Mouse (Mus musculus) midbrain, postnatal 0 days (tissue): Measurements from ENCODE around the gene Kctd10. TPM values are rescaled to one million over a fixed set of nuclear protein-coding genes. Genes with fewer than 3 reads are reported as not detected.
A peak's percentile ranks its signal among the peaks of the same experiment; 100 is the strongest.

ENCODE experiments used
- ATAC-seq: fragments of 200-750 bp; cut with Nextera tagmentation; 2 replicates; pipeline ENCODE4 v1.8.0; 2017; ENCODE audit warnings: moderate number of reproducible peaks, mild to moderate bottlenecking, moderate TSS enrichment, moderate library complexity; ENCODE audit not compliant: low FRiP score
- DNase-seq: peaks from one replicate; pipeline ENCODE4 v3.0.0-alpha.2; 2015; ENCODE audit warnings: low spot score
- H3K27ac ChIP-seq: fragments of 300-500 bp; sonication (generic); 2 replicates; pipeline ENCODE4 v1.5.1; 2014; ENCODE audit warnings: low read depth, mild to moderate bottlenecking, low read length, mixed read lengths
- H3K27me3 ChIP-seq: fragments of 300-500 bp; sonication (generic); 2 replicates; pipeline ENCODE4 v1.6.1; 2014; ENCODE audit warnings: low read length, control low read depth, mixed read lengths; ENCODE audit not compliant: insufficient read depth
- H3K36me3 ChIP-seq: fragments of 300-500 bp; sonication (generic); 2 replicates; pipeline ENCODE4 v1.6.1; 2014; ENCODE audit warnings: low read length, control low read depth, mixed read lengths; ENCODE audit not compliant: insufficient read depth
- H3K4me1 ChIP-seq: fragments of 300-500 bp; sonication (generic); 2 replicates; pipeline ENCODE4 v1.6.1; 2014; ENCODE audit warnings: mild to moderate bottlenecking, control low read depth, antibody characterized with exemption, low read length, mixed read lengths; ENCODE audit not compliant: insufficient read depth
- H3K4me2 ChIP-seq: fragments of 300-500 bp; sonication (generic); 2 replicates; pipeline ENCODE4 v1.6.1; 2014; ENCODE audit warnings: low read depth, mild to moderate bottlenecking, low read length, mixed read lengths; ENCODE audit not compliant: poor library complexity, severe bottlenecking
- H3K4me3 ChIP-seq: fragments of 300-500 bp; sonication (generic); 2 replicates; pipeline ENCODE4 v1.5.1; 2014; ENCODE audit warnings: low read depth, mild to moderate bottlenecking, low read length, moderate library complexity
- H3K9ac ChIP-seq: fragments of 300-500 bp; sonication (generic); replicated peaks from 2 replicates; pipeline ENCODE4 v1.6.1; 2014; ENCODE audit warnings: mild to moderate bottlenecking, low read length, moderate library complexity, mixed read lengths; ENCODE audit not compliant: poor library complexity, severe bottlenecking
- H3K9me3 ChIP-seq: fragments of 300-500 bp; sonication (generic); 2 replicates; pipeline ENCODE4 v1.6.1; 2016; ENCODE audit warnings: low read length, control low read depth
- CTCF ChIP-seq: IDR thresholded peaks from 2 replicates; pipeline ENCODE4 v1.5.1; 2016; ENCODE audit warnings: antibody characterized with exemption, mild to moderate bottlenecking
- WGBS: fragments of 180-500 bp; shearing (Covaris S2); extraction: QIAGEN DNeasy Blood & Tissue Kit; methylation state at CpG from one replicate; pipeline ENCODE4 v1.1.7; 2014; 5-methylcytosine and 5-hydroxymethylcytosine counted together
- polyA plus RNA-seq: library from polyadenylated mRNA; unstranded; fragments of >200 nt; fragmentation: Nextera tagmentation; extraction: Ambion mirVana; gene quantifications from 2 replicates; pipeline ENCODE4 v1.2.1, GENCODE M21; 2015
- total RNA-seq: library from RNA; depleted of rRNA; stranded (reverse); fragments of >200 nt; gene quantifications from 2 replicates; pipeline ENCODE4 v1.2.3, GENCODE M21; 2014

The Kctd10 gene
- total and polyA plus RNA-seq, 2 experiments from 2014 or later: 54.5 to 65.1 TPM

DNA sequence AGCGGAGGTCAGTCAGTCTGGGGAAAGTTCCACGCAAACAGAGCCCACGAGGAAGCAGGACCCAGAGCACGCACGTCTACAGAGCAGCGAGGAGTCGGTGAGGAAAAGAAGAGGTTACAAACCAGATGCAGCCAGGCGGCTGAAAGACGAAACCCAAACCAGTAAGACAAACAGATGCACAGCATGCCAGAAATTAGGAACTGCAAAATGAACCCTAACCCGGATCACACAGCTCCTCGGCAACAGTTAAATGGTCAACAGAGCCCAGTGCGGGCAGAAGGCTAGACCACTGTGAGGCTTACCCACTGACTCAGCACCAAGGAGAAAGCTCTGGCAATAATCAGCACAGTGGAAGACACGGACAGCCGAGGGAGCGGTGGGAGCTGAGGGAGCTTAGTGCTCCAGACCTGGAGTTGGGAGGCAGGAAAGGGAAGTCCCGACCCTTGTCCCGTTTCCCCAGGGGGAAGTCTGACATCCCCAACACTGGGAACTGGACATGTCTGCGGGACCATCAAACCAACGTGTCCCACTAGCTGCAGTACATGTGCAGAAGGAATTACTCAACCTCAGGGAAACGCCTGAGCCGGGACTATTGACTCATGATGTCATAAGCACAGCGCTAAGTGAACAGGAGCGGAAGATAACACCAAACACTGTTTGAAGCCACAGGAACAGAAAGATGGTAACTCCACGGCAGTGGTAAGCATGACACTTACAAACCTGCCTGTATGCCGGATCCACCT is 8.4 kb downstream of the Kctd10 start:
- H3K4me1 ChIP-seq: no peaks in the 10 kb centered on the region
- no peak overlapping the region for H3K9ac ChIP-seq
- ATAC-seq (no peak), DNase-seq (no peak)
- WGBS: 78% methylated on average over 25 of the region's 25 CpGs
- H3K36me3 ChIP-seq: peaks cover 69% of the 10 kb centered on the region
- H3K9me3 ChIP-seq: no peaks in the 10 kb centered on the region
- no peak overlapping the region for H3K27ac ChIP-seq
- no peak overlapping the region for H3K4me2 ChIP-seq
- H3K4me3 ChIP-seq: no peak overlapping the region
- no peaks in the 10 kb centered on the region for H3K27me3 ChIP-seq
- TF ChIP-seq CTCF: no peak

GRCm38 (mm10) chr5:114371331-114371730 is 9.0 kb downstream of the Kctd10 start:
- no peak overlapping the region for H3K27ac ChIP-seq
- 79% methylated on average over 3 of the region's 3 CpGs for WGBS
- no peak for TF ChIP-seq CTCF
- H3K4me1 ChIP-seq: no peaks in the 10 kb centered on the region
- no peaks in the 10 kb centered on the region for H3K27me3 ChIP-seq
- H3K9ac ChIP-seq: no peak overlapping the region
- H3K4me3 ChIP-seq: no peak overlapping the region
- DNase-seq (no peak), ATAC-seq (no peak)
- no peak overlapping the region for H3K4me2 ChIP-seq
- peaks cover 74% of the 10 kb centered on the region for H3K36me3 ChIP-seq
- H3K9me3 ChIP-seq: no peaks in the 10 kb centered on the region

GRCm38 (mm10) chr5:114370371-114370776 is 9.9 kb downstream of the Kctd10 start:
- DNase-seq: peak; percentile 69
- no peak for ATAC-seq
- Histone ChIP-seq H3K27ac (peak overlapping the region; percentile 57; the same call in 1 of the 2 replicates), H3K9ac (no peak overlapping the region), H3K4me1 (no peaks in the 10 kb centered on the region), H3K4me3 (no peak overlapping the region), H3K4me2 (no peak overlapping the region), H3K27me3 (no peaks in the 10 kb centered on the region), H3K36me3 (peaks cover 78% of the 10 kb centered on the region), H3K9me3 (no peaks in the 10 kb centered on the region)
- 64% methylated on average over 9 of the region's 9 CpGs for WGBS
- peak; percentile 42 for TF ChIP-seq CTCF

GRCm38 (mm10) chr5:114369921-114370320 is 10.4 kb downstream of the Kctd10 start:
- Histone ChIP-seq H3K4me3 (no peak overlapping the region), H3K9ac (no peak overlapping the region), H3K4me1 (no peaks in the 10 kb centered on the region), H3K9me3 (no peaks in the 10 kb centered on the region), H3K36me3 (peaks cover 82% of the 10 kb centered on the region), H3K27me3 (no peaks in the 10 kb centered on the region), H3K4me2 (no peak overlapping the region), H3K27ac (peak overlapping the region; percentile 8; the same call in 1 of the 2 replicates)
- WGBS: 87% methylated on average over 9 of the region's 9 CpGs
- DNase-seq: no peak
- TF ChIP-seq CTCF: no peak
- no peak for ATAC-seq

- no peak overlapping the region for H3K4me2 ChIP-seq
- no peak overlapping the region for H3K4me3 ChIP-seq
- no peak for TF ChIP-seq CTCF
- DNase-seq: no peak
- H3K27ac ChIP-seq: no peak overlapping the region
- H3K4me1 ChIP-seq: no peaks in the 10 kb centered on the region
- H3K9ac ChIP-seq: no peak overlapping the region
- no peak for ATAC-seq
- WGBS: 81% methylated on average over 16 of the region's 16 CpGs
- no peaks in the 10 kb centered on the region for H3K9me3 ChIP-seq
- peaks cover 85% of the 10 kb centered on the region for H3K36me3 ChIP-seq
- no peaks in the 10 kb centered on the region for H3K27me3 ChIP-seq
Observed at GRCm38 (mm10) chr5:114368803-114369496, 11.4 kb downstream of the Kctd10 start.

GRCm38 (mm10) chr5:114368121-114368520 is 12.2 kb downstream of the Kctd10 start:
- WGBS: 94% methylated on average over 14 of the region's 14 CpGs
- Histone ChIP-seq H3K9me3 (no peaks in the 10 kb centered on the region), H3K4me3 (no peak overlapping the region), H3K36me3 (peaks cover 86% of the 10 kb centered on the region), H3K4me2 (no peak overlapping the region), H3K27me3 (no peaks in the 10 kb centered on the region), H3K4me1 (no peaks in the 10 kb centered on the region), H3K9ac (no peak overlapping the region), H3K27ac (no peak overlapping the region)
- no peak for TF ChIP-seq CTCF
- ATAC-seq: no peak
- no peak for DNase-seq
